Mouse (Mus musculus) thymus, postnatal 25 days (tissue): Measurements from ENCODE around the gene Olfr722.
"Not testable (repeated sequence)": the region's sequence is repeated elsewhere in the genome, so short reads cannot be mapped to it uniquely, and the experiment has no call there.

Source experiments
- DNase-seq: peaks from one replicate; pipeline ENCODE4 v3.0.0; 2022

Olfr722 gene

DNA sequence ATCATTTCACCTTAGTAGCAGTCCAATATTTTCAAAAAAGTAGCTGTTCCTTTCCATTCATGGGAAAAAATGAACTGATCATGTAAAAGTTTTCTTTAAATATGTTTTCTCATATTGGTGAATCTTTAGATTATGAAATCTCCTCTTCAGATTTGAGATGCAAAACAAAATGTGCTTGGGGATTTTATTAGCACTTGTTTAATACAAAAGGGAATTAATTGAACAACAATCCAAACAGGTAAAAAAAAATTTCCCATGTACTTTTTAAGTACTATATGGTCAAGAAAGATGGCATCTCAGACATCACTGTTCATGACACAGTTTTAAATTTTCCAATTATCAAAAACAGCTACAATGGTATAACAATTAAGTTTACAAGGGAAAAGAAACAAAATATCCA, at the start of gene Olfr722:
Gene Olfr722 (minus strand): TSS at position 101 of the 400 bp plus-strand sequence.
- no peak for DNase-seq

DNA sequence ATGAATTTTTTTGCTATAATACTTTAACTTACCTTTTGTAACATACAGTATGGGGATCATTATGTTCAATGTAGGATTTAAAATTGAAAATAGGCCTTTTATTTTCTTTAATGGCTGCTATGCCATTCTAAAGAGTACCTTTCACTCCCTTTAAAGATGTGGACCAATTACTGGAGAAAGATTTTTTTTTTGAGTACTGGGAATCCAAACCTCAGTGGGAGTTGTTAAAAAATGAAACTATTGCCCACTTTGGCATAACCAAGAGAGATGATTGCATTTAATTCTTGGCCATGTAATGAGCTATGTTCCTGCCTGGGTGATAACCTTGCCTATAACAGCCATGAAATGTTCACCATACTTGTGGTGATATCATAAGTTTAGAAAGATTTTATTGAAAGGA, 29.9 kb upstream of the Olfr722 start, which contains the start of gene Olfr723:
Gene Olfr723 (minus strand): TSS at position 101 of the 400 bp plus-strand sequence.
- not testable (repeated sequence) for DNase-seq

DNA sequence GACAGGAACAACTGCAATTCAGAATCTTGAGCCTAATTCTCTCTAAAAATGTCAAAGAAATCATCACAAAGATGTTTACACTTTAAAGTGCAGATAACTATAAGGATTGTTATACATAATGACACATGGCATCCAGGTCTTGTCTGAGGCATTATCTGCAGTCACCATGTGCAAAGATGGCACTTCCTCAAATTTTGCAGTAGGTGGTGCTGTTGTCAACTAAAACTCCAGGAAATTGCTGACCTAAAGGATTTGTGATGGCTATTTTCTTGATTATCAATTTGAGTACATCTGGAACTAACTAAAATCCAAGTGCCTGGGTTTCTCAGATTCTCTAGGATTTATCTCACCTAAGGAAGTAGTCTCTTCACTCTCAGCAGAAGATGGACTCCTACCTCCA, 41.4 kb downstream of the Olfr722 start:
- DNase-seq = no peak
